Mouse (Mus musculus) olfactory bulb, adult 2 months (tissue): ENCODE data around the gene Blnk. TPM values are rescaled to one million over a fixed set of nuclear protein-coding genes. Genes with fewer than 3 reads are reported as not detected.

Experiments
- H3K27ac ChIP-seq: fragments of 200-500 bp; 2 replicates; pipeline ENCODE4 v1.5.1; 2012; ENCODE audit warnings: low read depth, low read length; ENCODE audit not compliant: insufficient read depth
- H3K4me1 ChIP-seq: fragments of 200-500 bp; 2 replicates; pipeline ENCODE4 v1.6.1; 2012; ENCODE audit warnings: low read length; ENCODE audit not compliant: control insufficient read depth, insufficient read depth
- H3K4me3 ChIP-seq: fragments of 200-500 bp; 2 replicates; pipeline ENCODE4 v1.5.1; 2012; ENCODE audit warnings: mild to moderate bottlenecking, low read depth, low read length, moderate library complexity; ENCODE audit not compliant: insufficient read depth
- CTCF ChIP-seq: fragments of 200-500 bp; IDR thresholded peaks from 2 replicates; pipeline ENCODE4 v1.5.1; 2012; ENCODE audit warnings: low read depth, mild to moderate bottlenecking, low read length, moderate library complexity; ENCODE audit not compliant: insufficient read depth
- POLR2A ChIP-seq: fragments of 200-500 bp; IDR thresholded peaks from 2 replicates; pipeline ENCODE4 v1.6.1; 2012; ENCODE audit warnings: mild to moderate bottlenecking, low read depth, low read length, moderate library complexity; ENCODE audit not compliant: insufficient read depth
- WGBS: fragments of 180-500 bp; shearing (Covaris S2); methylation state at CpG from one replicate; pipeline ENCODE4 v1.1.7; 2018; 5-methylcytosine and 5-hydroxymethylcytosine counted together
- polyA plus RNA-seq: library from polyadenylated mRNA; stranded (reverse); fragments of >200 nt; gene quantifications from 2 replicates; pipeline ENCODE4 v1.2.4, GENCODE M21; 2012; ENCODE audit warnings: low replicate concordance; ENCODE audit not compliant: missing spikeins, insufficient read depth, insufficient read length

Blnk gene
- polyA plus RNA-seq, 1 experiment: not detected

- Histone ChIP-seq H3K4me3 (no peak overlapping the region), H3K4me1 (peaks cover 6% of the 10 kb centered on the region), H3K27ac (no peak overlapping the region)
- TF ChIP-seq CTCF (no peak), POLR2A (no peak)
- WGBS: 93% methylated on average over 5 of the region's 5 CpGs
Measured at GRCm38 (mm10) chr19:40993356-40993755, 979 bp downstream of the Blnk start.

GRCm38 (mm10) chr19:40992517-40993044 lies 1.8 kb downstream of the Blnk start:
- peaks cover 6% of the 10 kb centered on the region for H3K4me1 ChIP-seq
- no peak overlapping the region for H3K4me3 ChIP-seq
- H3K27ac ChIP-seq: no peak overlapping the region
- WGBS: 68% methylated on average over 8 of the region's 8 CpGs
- TF ChIP-seq CTCF: no peak

DNA sequence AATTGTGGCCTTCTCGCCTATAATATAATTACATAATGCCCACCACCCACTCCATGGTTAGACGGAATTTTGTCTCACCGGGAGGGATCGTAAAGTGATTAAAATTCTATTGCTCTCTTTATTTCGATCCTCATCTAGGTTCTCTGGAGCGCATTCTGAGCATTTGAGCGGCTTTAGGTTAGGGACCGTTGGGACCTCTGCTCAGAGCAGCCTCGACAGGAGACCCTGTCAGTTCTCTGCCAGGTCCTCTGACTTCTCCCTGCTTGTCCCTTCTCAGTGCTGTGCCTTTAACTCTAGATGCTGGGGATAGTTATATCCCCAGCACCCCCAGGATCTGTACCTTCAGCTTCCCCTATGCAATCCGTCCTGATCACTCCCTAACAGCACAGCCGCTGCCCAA lies 2.2 kb downstream of the Blnk start:
- no peak for TF ChIP-seq CTCF
- no peak for TF ChIP-seq POLR2A
- no peak overlapping the region for H3K27ac ChIP-seq
- peaks cover 6% of the 10 kb centered on the region for H3K4me1 ChIP-seq
- WGBS: 26% methylated on average over 11 of the region's 11 CpGs
- no peak overlapping the region for H3K4me3 ChIP-seq

DNA sequence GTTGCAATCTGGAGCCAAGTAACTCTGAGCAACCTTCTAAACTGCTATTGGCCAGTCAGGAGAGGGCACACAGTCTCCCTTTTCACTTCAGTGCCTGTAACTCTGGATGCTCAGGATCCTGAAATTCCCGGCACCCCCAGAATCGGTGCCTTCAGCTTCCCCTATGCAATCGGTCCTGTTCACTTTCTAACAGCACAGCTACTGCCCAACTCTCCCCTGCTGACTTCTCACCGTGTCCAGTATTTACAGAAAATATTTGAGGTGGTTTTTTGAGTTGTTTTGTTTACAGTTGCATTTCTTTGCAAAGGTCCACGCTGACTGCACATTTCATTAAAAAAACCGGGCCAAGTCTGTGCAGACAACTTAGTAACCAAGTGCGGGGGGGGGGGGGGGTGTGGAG lies 2.7 kb downstream of the Blnk start:
- 34% methylated on average over 7 of the region's 7 CpGs for WGBS
- Histone ChIP-seq H3K27ac (no peak overlapping the region), H3K4me1 (peaks cover 6% of the 10 kb centered on the region), H3K4me3 (no peak overlapping the region)
- TF ChIP-seq CTCF: no peak
- no peak for TF ChIP-seq POLR2A

DNA sequence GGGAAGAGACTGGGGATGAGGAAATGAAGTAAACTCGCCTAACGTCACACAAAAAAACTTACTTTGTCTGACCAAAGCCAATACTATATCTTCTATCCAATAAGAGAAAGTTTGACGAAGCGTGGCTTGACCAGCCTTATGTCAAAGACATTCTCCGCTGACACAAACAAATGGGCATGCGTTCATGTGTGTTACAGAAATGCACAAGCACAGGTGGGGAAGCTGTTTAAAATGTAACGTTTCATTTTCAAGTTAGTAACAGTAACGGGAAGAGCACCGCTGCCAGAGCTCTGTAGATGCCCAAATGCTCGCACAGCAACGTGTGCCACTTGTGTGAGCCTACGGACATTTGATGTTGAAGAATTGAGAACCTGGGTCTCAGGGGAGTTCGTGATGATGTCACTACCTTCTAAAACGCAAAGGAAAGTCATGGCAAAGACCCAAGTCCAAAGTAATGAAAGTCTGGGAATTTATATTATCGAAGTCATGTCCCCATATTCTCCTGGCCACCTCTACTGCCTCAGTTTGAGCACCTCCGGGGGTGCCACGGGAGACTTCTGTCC lies 3.5 kb downstream of the Blnk start:
- no peak overlapping the region for H3K4me3 ChIP-seq
- TF ChIP-seq CTCF (no peak), POLR2A (no peak)
- peaks cover 6% of the 10 kb centered on the region for H3K4me1 ChIP-seq
- no peak overlapping the region for H3K27ac ChIP-seq
- WGBS: 87% methylated on average over 17 of the region's 17 CpGs

GRCm38 (mm10) chr19:40989961-40990600 lies 4.3 kb downstream of the Blnk start:
- 62% methylated on average over 9 of the region's 9 CpGs for WGBS
- TF ChIP-seq POLR2A (no peak), CTCF (no peak)
- H3K4me1 ChIP-seq: peaks cover 6% of the 10 kb centered on the region
- no peak overlapping the region for H3K4me3 ChIP-seq
- no peak overlapping the region for H3K27ac ChIP-seq

- WGBS: 84% methylated on average over 5 of the region's 5 CpGs
- no peak overlapping the region for H3K4me3 ChIP-seq
- no peak for TF ChIP-seq POLR2A
- no peak for TF ChIP-seq CTCF
- no peak overlapping the region for H3K27ac ChIP-seq
- H3K4me1 ChIP-seq: peaks cover 4% of the 10 kb centered on the region
Measured at GRCm38 (mm10) chr19:40988856-40989255, 5.5 kb downstream of the Blnk start.

DNA sequence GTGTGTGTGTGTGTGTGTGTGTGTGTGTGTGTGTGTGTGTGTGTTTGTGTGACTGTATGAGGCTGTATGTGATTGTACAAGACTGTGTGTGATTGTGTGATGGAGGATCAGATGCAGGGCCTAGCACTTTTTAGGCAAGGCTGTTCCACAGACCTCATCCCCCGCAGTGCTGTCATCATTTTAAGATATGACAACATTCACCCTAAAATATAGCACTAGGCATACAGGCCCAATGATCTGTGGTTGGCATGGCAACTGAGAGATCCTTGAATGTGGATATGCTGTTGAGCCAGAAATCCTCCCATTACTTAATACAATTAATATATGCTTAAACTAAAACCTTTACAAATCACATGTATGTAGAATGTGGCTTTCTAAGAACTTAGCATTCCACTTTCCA lies 9.8 kb downstream of the Blnk start:
- no peak overlapping the region for H3K27ac ChIP-seq
- no peak for TF ChIP-seq CTCF
- no peak for TF ChIP-seq POLR2A
- WGBS: 90% methylated on average over 1 of the region's 1 CpGs
- no peak overlapping the region for H3K4me3 ChIP-seq
- H3K4me1 ChIP-seq: no peaks in the 10 kb centered on the region

GRCm38 (mm10) chr19:40980671-40981070 lies 13.7 kb downstream of the Blnk start:
- H3K4me3 ChIP-seq: no peak overlapping the region
- WGBS: 83% methylated on average over 5 of the region's 5 CpGs
- H3K4me1 ChIP-seq: no peaks in the 10 kb centered on the region
- H3K27ac ChIP-seq: no peak overlapping the region
- no peak for TF ChIP-seq POLR2A
